Mouse (Mus musculus): ENCODE measurements around the gene Ivd.
A peak's percentile ranks its signal among the peaks of the same experiment; 100 is the strongest.

Ivd gene

GRCm38 (mm10) chr2:118909151-118909550, 47.4 kb downstream of the Ivd start:
- DNase-seq (ENCODE audit: low read depth, low spot score), result no peak

- no peak for DNase-seq (ENCODE audit: low read depth, low spot score)
Observed at GRCm38 (mm10) chr2:118910605-118911278, 49.0 kb downstream of the Ivd start.

GRCm38 (mm10) chr2:118912706-118913105, 51.0 kb downstream of the Ivd start:
- no peak for DNase-seq (ENCODE audit: low read depth, low spot score)

- no peak for DNase-seq (ENCODE audit: low read depth, low spot score)
Observed at GRCm38 (mm10) chr2:118913551-118914276, 52.0 kb downstream of the Ivd start.

- DNase-seq (ENCODE audit: low read depth, low spot score), result no peak
Observed at GRCm38 (mm10) chr2:118914685-118915084, 52.9 kb downstream of the Ivd start.

- DNase-seq (ENCODE audit: low read depth, low spot score), result no peak
Observed at GRCm38 (mm10) chr2:118916436-118916835, 54.7 kb downstream of the Ivd start.

GRCm38 (mm10) chr2:118918543-118918942, 56.8 kb downstream of the Ivd start:
- DNase-seq (ENCODE audit: low read depth, low spot score), result no peak

- DNase-seq (ENCODE audit: low read depth, low spot score), result no peak
Observed at GRCm38 (mm10) chr2:118920428-118920827, 58.7 kb downstream of the Ivd start.

GRCm38 (mm10) chr2:118925952-118926351, 64.2 kb downstream of the Ivd start:
- no peak for DNase-seq (ENCODE audit: low read depth, low spot score)

GRCm38 (mm10) chr2:118926361-118926997, 64.7 kb downstream of the Ivd start, which contains the start of gene Chst14:
Gene Chst14, plus strand, starts transcription at chr2:118926496.
- peak; percentile 78 for DNase-seq (ENCODE audit: low read depth, low spot score)

- DNase-seq (ENCODE audit: low read depth, low spot score), result no peak
Observed at GRCm38 (mm10) chr2:118926998-118927739, 65.4 kb downstream of the Ivd start.

Measured in ZHBTc4 (cell line).